Mouse (Mus musculus) embryonic facial prominence, embryonic 10.5 days (tissue): ENCODE measurements at regions not wholly inside any gene's neighbourhood (a gene's known extent, or its start where the extent isn't known, plus 50 kb on each side); places are given as distances from the start of the nearest gene placed in this dataset. TPM values are rescaled to one million over a fixed set of nuclear protein-coding genes. Genes with fewer than 3 reads are reported as not detected.

Source experiments
- microRNA-seq: library from miRNA; unstranded; fragments of <30 nt; microRNA quantifications from one replicate; pipeline ENCODE4, GENCODE M21; 2017

Small RNA genes in the stretch of these regions (microRNA-seq; reads per million reads assigned to microRNA genes)
- not detected for gene Gm24999
- not detected for gene Gm25000
